Mouse (Mus musculus) brain, adult 2 months (tissue): Measurements from ENCODE around the gene Ago1.

ENCODE experiments used
- DNase-seq: peaks from one replicate; pipeline ENCODE4 v3.0.0; 2011; ENCODE audit warnings: low read depth, low spot score

Gene Ago1

GRCm38 (mm10) chr4:126412526-126412925 is 55.9 kb downstream of the Ago1 start:
- DNase-seq, result no peak
